Mouse (Mus musculus) hematopoietic multipotent progenitor cell, adult 10-12 weeks (in vitro differentiated cells): ENCODE results near the gene Prkar2b. TPM values are rescaled to one million over a fixed set of nuclear protein-coding genes. Genes with fewer than 3 reads are reported as not detected.

Source experiments
- polyA plus RNA-seq: library from polyadenylated mRNA; stranded (reverse); fragments of >175 nt; gene quantifications from 2 replicates; pipeline ENCODE4 v1.2.3, GENCODE M21; 2012; ENCODE audit warnings: low replicate concordance

Gene Prkar2b
- 7.7 and 9.2 TPM in 2 replicates for polyA plus RNA-seq

GRCm38 (mm10) chr12:32061090-32061930 lies at the start of gene Prkar2b:
Gene Prkar2b (minus strand): TSS chr12:32061296.

GRCm38 (mm10) chr12:31949759-31950658 lies 111.1 kb downstream of the Prkar2b start, which contains the start of gene Hbp1:
Gene Hbp1 (minus strand): TSS chr12:31950535.

Other genes starting within 250 kb of the Prkar2b start
- gene Hbp1, start 110.8 kb downstream of the Prkar2b start, polyA plus RNA-seq = 3.0 and 6.8 TPM in 2 replicates
- gene Pik3cg, start 147.4 kb upstream of the Prkar2b start, polyA plus RNA-seq = 4.3 and 9.3 TPM in 2 replicates